Mouse (Mus musculus): ENCODE measurements at regions not wholly inside any gene's neighbourhood (a gene's known extent, or its start where the extent isn't known, plus 50 kb on each side); places are given as distances from the start of the nearest gene placed in this dataset.

- no peak for DNase-seq
These were observed 97.9 kb upstream of the Pter start for GRCm38 (mm10) chr2:12825902-12826301.

- DNase-seq: no peak
These were observed 90.3 kb upstream of the Pter start for GRCm38 (mm10) chr2:12833579-12833978.

GRCm38 (mm10) chr2:12866543-12866942 is 57.3 kb upstream of the Pter start:
- no peak for DNase-seq

- no peak for DNase-seq
These were observed 55.1 kb upstream of the Pter start for GRCm38 (mm10) chr2:12868772-12869171.
